Mouse (Mus musculus) cerebellum, postnatal 4 days (tissue): ENCODE results near the gene Cd300lf.

Source experiments
- DNase-seq, 2 experiments: peaks; one replicate each; pipeline ENCODE4 v3.0.0; 2022; ENCODE audit warnings: low spot score in 2 of 2, mixed read lengths in 1 of 2

Cd300lf gene

GRCm38 (mm10) chr11:115106638-115107037 lies 27.2 kb downstream of the Cd300lf start:
- no peak for DNase-seq

GRCm38 (mm10) chr11:115104769-115105563 lies 28.8 kb downstream of the Cd300lf start:
- no peak for DNase-seq

DNA sequence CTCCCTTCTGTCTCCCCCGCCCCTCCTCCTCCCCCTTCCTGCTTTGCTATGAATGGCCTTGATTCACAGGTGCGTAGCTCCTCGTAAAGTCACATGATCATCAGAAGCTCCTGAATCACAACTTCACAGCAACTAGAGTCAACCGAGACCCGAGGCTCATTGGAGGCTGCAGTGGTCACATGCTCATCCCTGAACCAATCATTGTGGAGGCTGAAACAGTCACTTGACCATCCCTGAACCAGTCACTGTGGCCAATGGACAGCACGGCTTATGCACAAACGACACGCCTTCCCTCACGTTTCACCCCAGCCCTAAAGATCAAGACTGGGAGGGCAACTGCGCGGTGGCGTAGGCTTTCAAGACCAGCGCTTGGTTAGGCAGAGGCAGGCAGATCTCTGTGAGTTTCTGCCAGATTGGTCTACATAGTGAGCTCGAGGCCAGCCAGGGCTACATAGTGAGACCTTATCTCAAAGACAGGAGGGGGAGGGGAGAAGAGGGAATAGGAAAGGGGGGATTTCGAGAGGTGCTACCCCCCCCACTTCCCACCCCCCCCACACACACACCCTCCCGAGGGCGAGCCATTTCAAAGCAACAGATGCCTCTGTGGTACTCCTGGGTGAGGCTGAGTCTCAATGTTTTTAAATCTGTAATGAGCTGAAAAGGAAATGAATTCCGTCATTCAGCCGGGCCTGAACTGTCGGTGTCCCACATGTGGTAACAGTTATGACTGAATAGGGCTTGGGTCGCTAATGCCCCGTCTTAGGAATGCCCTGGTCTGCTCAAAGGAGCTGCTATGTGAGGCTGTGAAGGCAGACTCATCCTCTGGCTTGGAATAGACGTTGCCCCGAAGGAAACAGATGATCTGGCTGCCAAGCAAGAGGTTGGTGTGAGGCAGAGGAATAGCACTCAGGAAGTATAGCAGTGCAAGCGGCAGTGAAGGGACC lies 30.1 kb downstream of the Cd300lf start:
- no peak for DNase-seq

GRCm38 (mm10) chr11:115102116-115102515 lies 31.7 kb downstream of the Cd300lf start:
- DNase-seq = no peak

- no peak for DNase-seq
Observed at GRCm38 (mm10) chr11:115101615-115102051, 32.2 kb downstream of the Cd300lf start.

DNA sequence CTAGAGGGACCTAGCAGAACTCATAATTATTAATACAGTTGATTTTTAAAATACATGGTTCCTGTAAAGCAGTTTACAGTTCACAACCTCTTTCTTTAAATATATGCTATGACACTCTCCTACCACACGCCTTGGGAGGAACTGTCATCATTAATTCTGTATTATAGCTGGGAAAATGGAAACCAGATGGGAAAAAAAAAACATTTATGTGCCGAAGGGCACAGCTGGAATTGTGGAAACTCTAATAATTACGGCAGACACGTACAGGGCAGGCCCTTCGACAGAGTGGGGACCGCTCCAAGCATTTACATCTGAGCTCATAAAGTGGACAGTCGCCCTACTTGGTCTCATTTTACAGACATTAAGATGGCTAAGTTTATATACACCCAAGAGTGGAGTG lies 33.1 kb downstream of the Cd300lf start:
- DNase-seq = no peak

GRCm38 (mm10) chr11:115100032-115100621 lies 33.7 kb downstream of the Cd300lf start:
- DNase-seq = no peak

DNA sequence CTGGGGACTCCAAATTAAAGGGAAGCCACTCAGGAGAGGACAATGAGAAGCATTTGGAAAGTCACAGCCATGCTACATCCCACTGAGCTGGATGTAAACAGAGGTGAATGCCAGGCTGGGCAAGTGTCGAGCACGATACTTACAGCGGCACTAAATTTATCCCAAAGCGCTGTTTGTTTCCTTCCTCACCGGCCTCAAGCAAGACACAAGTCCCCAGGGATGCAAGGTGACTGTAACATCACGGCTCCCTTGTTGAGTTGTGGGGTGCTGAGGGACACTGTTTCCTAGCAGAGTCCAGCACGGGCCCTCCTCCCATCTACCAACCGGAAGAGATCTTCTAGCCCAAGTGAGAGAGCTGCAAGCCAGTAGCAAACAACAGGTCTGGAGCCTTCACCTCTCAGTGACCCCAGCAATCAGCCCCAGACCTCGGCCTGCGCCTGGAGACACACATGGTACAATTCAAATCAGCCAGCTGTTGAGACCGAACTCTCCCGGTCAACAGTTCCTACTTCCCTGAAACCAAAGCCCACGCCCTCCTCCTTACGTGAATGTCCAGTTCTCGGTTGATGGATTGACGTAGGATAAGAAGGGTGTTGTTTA lies 34.5 kb downstream of the Cd300lf start:
- no peak for DNase-seq

GRCm38 (mm10) chr11:115098203-115098932 lies 35.4 kb downstream of the Cd300lf start:
- DNase-seq = peak in 1 of 2 experiments; percentile 13

- DNase-seq = no peak
Observed at GRCm38 (mm10) chr11:115092140-115092539, 41.7 kb downstream of the Cd300lf start.

DNA sequence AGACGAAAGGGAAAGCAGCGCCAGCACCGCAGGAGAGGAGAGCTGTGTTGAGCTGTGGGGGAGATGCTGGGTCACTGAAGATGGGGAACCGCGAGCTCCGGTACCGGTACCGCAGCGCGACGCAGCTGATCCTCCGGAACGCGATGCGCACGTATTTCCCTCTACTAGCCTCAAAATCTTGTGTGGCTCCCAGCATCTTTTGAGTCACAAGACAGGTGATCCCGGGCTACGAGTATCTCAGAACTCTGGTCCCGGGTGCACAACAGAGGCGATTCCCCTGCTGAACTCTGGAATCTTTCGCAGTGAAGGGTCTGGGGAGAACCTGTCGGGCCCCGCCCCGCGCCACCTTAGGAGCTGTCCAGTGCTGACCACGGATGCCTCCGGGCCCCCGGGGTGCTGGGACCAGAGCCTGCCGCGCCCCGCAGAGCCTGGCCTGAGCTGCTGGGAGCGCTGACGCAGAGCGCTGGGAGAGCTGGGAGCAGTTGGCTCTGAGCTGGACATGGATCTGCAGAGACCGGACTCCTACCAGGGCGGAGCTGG lies 42.4 kb downstream of the Cd300lf start, which contains the start of gene Rab37:
TSS of gene Rab37 (plus strand) at position 70 of the 540 bp plus-strand sequence.
- no peak for DNase-seq

- no peak for DNase-seq
Observed at GRCm38 (mm10) chr11:115089853-115090252, 43.9 kb downstream of the Cd300lf start.

DNA sequence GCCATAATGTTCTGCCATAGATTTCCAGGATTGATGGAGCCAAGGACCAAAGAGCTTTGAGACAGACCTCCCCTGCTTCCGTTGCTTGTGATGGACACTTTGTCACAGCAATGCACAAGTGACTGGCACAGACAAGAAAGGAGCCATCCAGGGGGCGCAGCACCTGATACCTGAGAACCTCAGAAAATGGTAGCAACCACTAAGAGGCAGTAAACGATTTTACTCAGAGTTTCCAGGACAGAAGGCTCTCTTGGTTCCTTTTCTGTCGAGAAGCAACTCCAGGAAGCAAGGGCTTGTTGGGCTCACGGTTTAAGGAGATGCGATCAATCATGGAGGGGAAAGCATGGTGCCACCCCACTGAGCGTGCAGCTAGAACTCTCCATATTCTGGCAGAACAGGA lies 47.6 kb downstream of the Cd300lf start:
- no peak for DNase-seq

- no peak for DNase-seq
Observed at GRCm38 (mm10) chr11:115085064-115085463, 48.7 kb downstream of the Cd300lf start.

DNA sequence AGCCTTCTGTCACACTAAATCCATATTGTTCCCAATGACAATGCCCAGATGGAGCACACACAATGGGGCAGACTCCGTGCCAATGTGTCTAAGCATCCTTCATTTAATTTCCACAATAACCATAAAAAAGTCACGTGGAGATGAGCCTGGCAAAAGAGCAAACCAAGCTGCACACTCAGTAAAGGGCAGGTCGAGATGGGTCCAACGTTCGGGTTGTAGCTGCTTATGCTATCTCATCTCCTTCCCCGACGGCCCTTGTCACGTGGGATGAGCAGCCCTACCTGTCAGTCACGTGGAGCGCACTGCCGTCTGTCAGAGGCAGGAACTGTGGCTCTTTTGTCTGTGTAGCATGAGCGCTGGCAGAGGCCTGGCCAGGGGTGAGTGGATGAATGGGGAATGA lies 49.2 kb downstream of the Cd300lf start:
- no peak for DNase-seq

DNA sequence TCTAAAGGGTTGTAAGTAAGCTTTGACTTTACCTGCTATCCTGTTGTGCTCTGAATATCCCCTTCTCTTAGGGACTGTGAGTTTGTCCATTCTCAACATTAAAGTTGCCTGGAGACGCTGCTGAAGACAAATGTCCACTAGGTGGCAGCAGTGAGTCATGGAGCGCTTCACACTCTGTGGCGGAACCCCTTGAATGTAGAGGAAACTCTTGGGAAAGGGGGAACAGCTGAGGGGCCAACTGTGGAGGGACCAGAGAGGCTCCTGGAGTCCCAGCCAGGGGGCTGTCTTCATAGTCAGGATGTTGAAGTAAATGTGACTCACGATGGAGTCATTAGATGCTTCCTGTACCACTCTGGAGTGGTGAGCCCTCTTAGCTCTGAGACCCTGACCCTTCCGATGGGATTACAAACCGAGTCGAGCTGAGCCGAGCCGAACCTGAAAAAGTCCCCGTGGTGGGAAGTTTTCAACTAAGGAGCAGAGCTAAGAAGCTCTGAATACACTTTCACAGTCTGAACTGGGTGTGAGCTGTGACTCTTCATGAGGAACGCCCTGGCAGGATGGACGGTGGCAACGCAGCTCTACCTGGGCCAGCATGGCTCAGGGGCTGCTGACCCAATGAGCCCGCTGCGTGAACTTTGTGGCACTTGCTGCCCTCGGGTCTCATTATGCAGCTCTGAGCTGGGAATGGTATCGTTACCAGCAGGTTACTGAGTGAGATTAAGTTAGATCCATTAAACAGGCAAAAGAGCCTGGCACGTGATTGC lies 50.2 kb downstream of the Cd300lf start:
- DNase-seq = peak; percentile 54 to 85

DNA sequence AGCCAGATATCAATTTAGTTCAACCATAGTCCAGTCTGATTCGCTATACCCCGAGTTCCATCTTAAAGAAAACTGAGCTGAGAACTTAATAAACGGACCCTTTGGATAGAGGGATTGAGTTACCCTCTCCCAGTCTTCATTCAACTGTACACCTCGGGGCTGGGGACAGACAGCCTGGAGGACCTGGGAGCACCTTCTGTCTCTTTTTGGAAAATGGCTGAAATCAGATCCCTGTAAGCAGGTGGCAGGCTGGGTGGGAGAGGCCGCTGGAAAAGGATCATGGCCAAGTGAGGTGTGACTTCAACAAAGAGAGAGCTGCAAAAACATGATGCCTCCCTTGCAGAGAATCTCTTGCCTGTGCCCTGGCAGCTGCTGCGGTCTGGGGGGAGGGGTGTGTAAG lies 51.6 kb downstream of the Cd300lf start:
- no peak for DNase-seq

GRCm38 (mm10) chr11:115081373-115081772 lies 52.4 kb downstream of the Cd300lf start:
- no peak for DNase-seq

GRCm38 (mm10) chr11:115080886-115081285 lies 52.9 kb downstream of the Cd300lf start:
- peak in 1 of 2 experiments; percentile 50 for DNase-seq

DNA sequence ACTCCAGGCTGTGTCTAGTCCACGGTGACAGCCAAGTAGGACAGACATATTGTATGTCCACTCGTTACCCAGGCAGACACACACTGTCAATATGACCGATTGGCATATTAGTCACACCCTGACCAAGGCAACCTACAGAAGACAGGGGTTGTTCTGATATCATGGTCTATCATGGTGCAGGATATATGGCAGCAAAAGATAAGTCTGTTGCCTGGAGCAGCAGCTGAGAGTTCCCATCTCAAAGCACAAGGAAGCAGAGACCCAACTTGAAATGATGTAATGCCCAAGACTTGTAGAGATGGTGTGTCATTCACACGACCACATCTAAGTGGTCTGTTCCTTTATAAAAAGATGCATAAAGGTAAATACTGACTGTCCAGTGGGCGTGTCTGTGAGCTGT lies 55.1 kb downstream of the Cd300lf start:
- DNase-seq = no peak
